Mouse (Mus musculus) midbrain, embryonic 13.5 days (tissue): ENCODE measurements around the gene Hhat. TPM values are rescaled to one million over a fixed set of nuclear protein-coding genes. Genes with fewer than 3 reads are reported as not detected.

ENCODE experiments used
- ATAC-seq: fragments of 200-750 bp; cut with Nextera tagmentation; 2 replicates; pipeline ENCODE4 v1.8.0; 2017; ENCODE audit warnings: mild to moderate bottlenecking, moderate TSS enrichment, moderate library complexity
- H3K27ac ChIP-seq: fragments of 300-500 bp; sonication (generic); 2 replicates; pipeline ENCODE4 v1.5.1; 2015; ENCODE audit warnings: inconsistent platforms, mild to moderate bottlenecking, moderate library complexity
- H3K27me3 ChIP-seq: fragments of 300-500 bp; sonication (generic); 2 replicates; pipeline ENCODE4 v1.6.1; 2015; ENCODE audit warnings: mild to moderate bottlenecking, inconsistent platforms
- H3K36me3 ChIP-seq: fragments of 300-500 bp; sonication (generic); 2 replicates; pipeline ENCODE4 v1.6.1; 2015; ENCODE audit warnings: mild to moderate bottlenecking, inconsistent platforms
- H3K4me1 ChIP-seq: fragments of 300-500 bp; sonication (generic); replicated peaks from 2 replicates; pipeline ENCODE4 v1.6.1; 2015; ENCODE audit warnings: inconsistent platforms
- H3K4me2 ChIP-seq: fragments of 300-500 bp; sonication (generic); replicated peaks from 2 replicates; pipeline ENCODE4 v1.6.1; 2015; ENCODE audit warnings: moderate library complexity, mild to moderate bottlenecking, inconsistent platforms
- H3K4me3 ChIP-seq: fragments of 300-500 bp; sonication (generic); replicated peaks from 2 replicates; pipeline ENCODE4 v1.5.1; 2015; ENCODE audit warnings: mild to moderate bottlenecking, inconsistent platforms
- H3K9ac ChIP-seq: fragments of 300-500 bp; sonication (generic); replicated peaks from 2 replicates; pipeline ENCODE4 v1.6.1; 2015; ENCODE audit warnings: mild to moderate bottlenecking, inconsistent platforms
- H3K9me3 ChIP-seq: fragments of 300-500 bp; sonication (generic); 2 replicates; pipeline ENCODE4 v1.6.1; 2016; ENCODE audit warnings: mild to moderate bottlenecking, inconsistent platforms
- WGBS: fragments of 180-500 bp; shearing (Covaris S2); methylation state at CpG from one replicate; pipeline ENCODE4 v1.1.7; 2015; 5-methylcytosine and 5-hydroxymethylcytosine counted together
- polyA plus RNA-seq: library from polyadenylated mRNA; unstranded; fragments of >200 nt; fragmentation: Nextera tagmentation; extraction: Ambion mirVana; gene quantifications from 2 replicates; pipeline ENCODE4 v1.2.1, GENCODE M21; 2015

Hhat gene
- polyA plus RNA-seq, 1 experiment from 2014 or later = 5.9 TPM

- Histone ChIP-seq H3K27me3 (peaks cover 2% of the 10 kb centered on the region; the same call in 1 of the 2 replicates), H3K4me3 (no peak overlapping the region), H3K4me2 (no peak overlapping the region), H3K36me3 (no peaks in the 10 kb centered on the region), H3K4me1 (no peaks in the 10 kb centered on the region), H3K9me3 (no peaks in the 10 kb centered on the region), H3K9ac (no peak overlapping the region), H3K27ac (no peak overlapping the region)
- ATAC-seq = no peak
- 72% methylated on average over 4 of the region's 4 CpGs for whole genome bisulfite sequencing
Observed at GRCm38 (mm10) chr1:192451722-192452121, 319.3 kb downstream of the Hhat start.

GRCm38 (mm10) chr1:192450425-192450824 lies 320.6 kb downstream of the Hhat start:
- no peaks in the 10 kb centered on the region for H3K9me3 ChIP-seq
- H3K36me3 ChIP-seq = no peaks in the 10 kb centered on the region
- no peak overlapping the region for H3K9ac ChIP-seq
- ATAC-seq = no peak
- H3K4me1 ChIP-seq = peaks cover 1% of the 10 kb centered on the region; the same call in 1 of the 2 replicates
- no peak overlapping the region for H3K4me3 ChIP-seq
- no peak overlapping the region for H3K27ac ChIP-seq
- H3K4me2 ChIP-seq = no peak overlapping the region
- peaks cover 6% of the 10 kb centered on the region; the same call in 1 of the 2 replicates for H3K27me3 ChIP-seq

GRCm38 (mm10) chr1:192449572-192450351 lies 321.3 kb downstream of the Hhat start:
- no peak overlapping the region for H3K27ac ChIP-seq
- peaks cover 8% of the 10 kb centered on the region for H3K4me1 ChIP-seq
- H3K4me3 ChIP-seq = no peak overlapping the region
- no peak for ATAC-seq
- no peaks in the 10 kb centered on the region for H3K9me3 ChIP-seq
- H3K27me3 ChIP-seq = peaks cover 6% of the 10 kb centered on the region; the same call in 1 of the 2 replicates
- H3K4me2 ChIP-seq = no peak overlapping the region
- WGBS = 63% methylated on average over 4 of the region's 4 CpGs
- no peaks in the 10 kb centered on the region for H3K36me3 ChIP-seq
- H3K9ac ChIP-seq = no peak overlapping the region

GRCm38 (mm10) chr1:192448512-192448911 lies 322.5 kb downstream of the Hhat start:
- H3K4me2 ChIP-seq = no peak overlapping the region
- H3K4me1 ChIP-seq = peaks cover 19% of the 10 kb centered on the region
- no peaks in the 10 kb centered on the region for H3K9me3 ChIP-seq
- H3K9ac ChIP-seq = no peak overlapping the region
- no peak for ATAC-seq
- no peak overlapping the region for H3K4me3 ChIP-seq
- peaks cover 6% of the 10 kb centered on the region; the same call in 1 of the 2 replicates for H3K27me3 ChIP-seq
- 94% methylated on average over 1 of the region's 1 CpGs for WGBS
- H3K36me3 ChIP-seq = no peaks in the 10 kb centered on the region
- H3K27ac ChIP-seq = no peak overlapping the region

- Histone ChIP-seq H3K36me3 (no peaks in the 10 kb centered on the region), H3K4me3 (no peak overlapping the region), H3K9me3 (no peaks in the 10 kb centered on the region), H3K4me2 (no peak overlapping the region), H3K27ac (no peak overlapping the region), H3K4me1 (peaks cover 22% of the 10 kb centered on the region), H3K9ac (no peak overlapping the region), H3K27me3 (peaks cover 6% of the 10 kb centered on the region; the same call in 1 of the 2 replicates)
- 78% methylated on average over 2 of the region's 2 CpGs for WGBS
- ATAC-seq = no peak
Observed at GRCm38 (mm10) chr1:192447666-192448065, 323.4 kb downstream of the Hhat start.

Other genes starting within 250 kb of the Hhat start
- 33.2 and 38.7 TPM in 2 replicates for gene Sertad4, start 84.5 kb upstream of the Hhat start, polyA plus RNA-seq